Mouse (Mus musculus) layer of hippocampus, postnatal 36 days (tissue): ENCODE measurements around the gene Uba52. TPM values are rescaled to one million over a fixed set of nuclear protein-coding genes. Genes with fewer than 3 reads are reported as not detected.

ENCODE experiments used
- DNase-seq, 2 experiments: peaks; one replicate each; pipeline ENCODE4 v3.0.0; 2022
- total RNA-seq, 2 experiments: library from RNA; stranded (reverse); gene quantifications; 2 replicates each; pipeline ENCODE4 v1.2.3; 2021

Gene Uba52
- 100 to 1,000 TPM; 947 to 957 TPM for total RNA-seq

GRCm38 (mm10) chr8:70510228-70510915 is at the start of gene Uba52:
Gene Uba52, minus strand, starts transcription at chr8:70510801.
- peak; percentile 98 for DNase-seq

- no peak for DNase-seq
Observed at GRCm38 (mm10) chr8:70560096-70560495, 49.5 kb upstream of the Uba52 start.

- DNase-seq: no peak
Observed at GRCm38 (mm10) chr8:70558983-70559382, 48.4 kb upstream of the Uba52 start.

GRCm38 (mm10) chr8:70558334-70558733 is 47.7 kb upstream of the Uba52 start:
- DNase-seq: no peak

- DNase-seq: no peak
Observed at GRCm38 (mm10) chr8:70555079-70555747, 44.6 kb upstream of the Uba52 start.

GRCm38 (mm10) chr8:70553740-70554139 is 43.1 kb upstream of the Uba52 start:
- DNase-seq: no peak

- DNase-seq: no peak
Observed at GRCm38 (mm10) chr8:70552836-70553235, 42.2 kb upstream of the Uba52 start.

GRCm38 (mm10) chr8:70551558-70552161 is 41.1 kb upstream of the Uba52 start:
- no peak for DNase-seq

- no peak for DNase-seq
Observed at GRCm38 (mm10) chr8:70549412-70550184, 39.0 kb upstream of the Uba52 start.

- DNase-seq: no peak
Observed at GRCm38 (mm10) chr8:70547762-70548161, 37.2 kb upstream of the Uba52 start.

- no peak for DNase-seq
Observed at GRCm38 (mm10) chr8:70546412-70546811, 35.8 kb upstream of the Uba52 start.

- no peak for DNase-seq
Observed at GRCm38 (mm10) chr8:70544200-70544687, 33.6 kb upstream of the Uba52 start.

- no peak for DNase-seq
Observed at GRCm38 (mm10) chr8:70541081-70541480, 30.5 kb upstream of the Uba52 start.

- no peak for DNase-seq
Observed at GRCm38 (mm10) chr8:70540507-70541071, 30.0 kb upstream of the Uba52 start.

- DNase-seq: no peak
Observed at GRCm38 (mm10) chr8:70540013-70540506, 29.5 kb upstream of the Uba52 start.

GRCm38 (mm10) chr8:70539077-70539813 is 28.6 kb upstream of the Uba52 start, which contains the start of gene Ell:
Gene Ell, plus strand, starts transcription at chr8:70539457.
- DNase-seq: peak; percentile 98 to 99

GRCm38 (mm10) chr8:70538633-70539076 is 28.1 kb upstream of the Uba52 start:
- DNase-seq: peak; percentile 99

- DNase-seq: no peak
Observed at GRCm38 (mm10) chr8:70538024-70538579, 27.5 kb upstream of the Uba52 start.

- no peak for DNase-seq
Observed at GRCm38 (mm10) chr8:70535701-70536100, 25.1 kb upstream of the Uba52 start.

GRCm38 (mm10) chr8:70535221-70535620 is 24.6 kb upstream of the Uba52 start:
- DNase-seq: no peak

GRCm38 (mm10) chr8:70534281-70534680 is 23.7 kb upstream of the Uba52 start:
- no peak for DNase-seq
